Mouse (Mus musculus): ENCODE measurements around the gene Pcbp4.
A peak's percentile ranks its signal among the peaks of the same experiment; 100 is the strongest.

Gene Pcbp4

GRCm38 (mm10) chr9:106453271-106454070, at the start of gene Pcbp4:
Gene Pcbp4 (plus strand): TSS chr9:106453291.
- peak; percentile 82 for DNase-seq (ENCODE audit: inconsistent ontology term)

GRCm38 (mm10) chr9:106405275-106405674, 47.8 kb upstream of the Pcbp4 start:
- DNase-seq (ENCODE audit: inconsistent ontology term): peak; percentile 77

GRCm38 (mm10) chr9:106406443-106407078, 46.5 kb upstream of the Pcbp4 start:
- DNase-seq (ENCODE audit: inconsistent ontology term): no peak

GRCm38 (mm10) chr9:106409096-106409495, 44.0 kb upstream of the Pcbp4 start:
- DNase-seq (ENCODE audit: inconsistent ontology term): no peak

- peak; percentile 84 for DNase-seq (ENCODE audit: inconsistent ontology term)
Observed at GRCm38 (mm10) chr9:106410086-106410650, 42.9 kb upstream of the Pcbp4 start.

- no peak for DNase-seq (ENCODE audit: inconsistent ontology term)
Observed at GRCm38 (mm10) chr9:106411091-106411594, 41.9 kb upstream of the Pcbp4 start.

- no peak for DNase-seq (ENCODE audit: inconsistent ontology term)
Observed at GRCm38 (mm10) chr9:106411729-106412128, 41.4 kb upstream of the Pcbp4 start.

GRCm38 (mm10) chr9:106412210-106412609, 40.9 kb upstream of the Pcbp4 start:
- DNase-seq (ENCODE audit: inconsistent ontology term): no peak

- DNase-seq (ENCODE audit: inconsistent ontology term): no peak
Observed at GRCm38 (mm10) chr9:106413606-106414005, 39.5 kb upstream of the Pcbp4 start.

GRCm38 (mm10) chr9:106416826-106417225, 36.3 kb upstream of the Pcbp4 start:
- no peak for DNase-seq (ENCODE audit: inconsistent ontology term)

GRCm38 (mm10) chr9:106417841-106418625, 35.1 kb upstream of the Pcbp4 start:
- DNase-seq (ENCODE audit: inconsistent ontology term): peak; percentile 92

GRCm38 (mm10) chr9:106420608-106421007, 32.5 kb upstream of the Pcbp4 start:
- no peak for DNase-seq (ENCODE audit: inconsistent ontology term)

- DNase-seq (ENCODE audit: inconsistent ontology term): no peak
Observed at GRCm38 (mm10) chr9:106421033-106421864, 31.8 kb upstream of the Pcbp4 start.

- peak; percentile 74 for DNase-seq (ENCODE audit: inconsistent ontology term)
Observed at GRCm38 (mm10) chr9:106421865-106422160, 31.3 kb upstream of the Pcbp4 start.

GRCm38 (mm10) chr9:106428719-106429220, 24.3 kb upstream of the Pcbp4 start:
- no peak for DNase-seq (ENCODE audit: inconsistent ontology term)

- peak; percentile 98 for DNase-seq (ENCODE audit: inconsistent ontology term)
Observed at GRCm38 (mm10) chr9:106429221-106430014, 23.7 kb upstream of the Pcbp4 start, which contains the start of gene Rpl29. Gene Rpl29 (plus strand): TSS chr9:106429454.

- no peak for DNase-seq (ENCODE audit: inconsistent ontology term)
Observed at GRCm38 (mm10) chr9:106430015-106430264, 23.2 kb upstream of the Pcbp4 start.

- no peak for DNase-seq (ENCODE audit: inconsistent ontology term)
Observed at GRCm38 (mm10) chr9:106433389-106433788, 19.7 kb upstream of the Pcbp4 start.

GRCm38 (mm10) chr9:106436566-106436965, 16.5 kb upstream of the Pcbp4 start:
- no peak for DNase-seq (ENCODE audit: inconsistent ontology term)

GRCm38 (mm10) chr9:106442680-106443079, 10.4 kb upstream of the Pcbp4 start:
- no peak for DNase-seq (ENCODE audit: inconsistent ontology term)
